In genomic region chr4:77558404-77559202, GRCm38 (mm10) we compare ENCODE assay signal across 8 mouse cellular contexts.
DNase-seq lines count a peak whose midpoint lies in the region; ATAC-seq and TF ChIP-seq lines count a peak whose summit lies in the region.

No protein-coding gene starts in this region.

- TF ChIP-seq CTCF in cerebellum, adult 2 months (IDR thresholded peaks at IDR 0.05; ENCODE audit: borderline replicate concordance, insufficient read depth, low read depth, low read length), result peak; percentile 81

- no peak for ATAC-seq in heart, embryonic 12.5 days (ENCODE audit: insufficient number of reproducible peaks, low FRiP score)
- peak; percentile 77 for ATAC-seq in midbrain, embryonic 16.5 days
- no peak for ATAC-seq in monocyte, adult 5-6 weeks (replicated peaks; ENCODE audit: insufficient number of reproducible peaks, low FRiP score, low TSS enrichment, poor library complexity, severe bottlenecking)

- H3K4me2 ChIP-seq in heart, embryonic 12.5 days, result no peak overlapping the region
- no peak overlapping the region for H3K4me2 ChIP-seq in midbrain, embryonic 16.5 days (ENCODE audit: low read length)

- DNase-seq in heart, postnatal 36 days, result peak; percentile 1 to 11
- peak; percentile 56 for DNase-seq in ES-CJ7 (ENCODE audit: low read depth, low spot score)
- DNase-seq in cerebellum, adult 2 months, result peak; percentile 29 to 54
- DNase-seq in forelimb bud, embryonic 11.5 days (ENCODE audit: low read depth, low spot score), result peak; percentile 79
- peak; percentile 51 to 72 for DNase-seq in layer of hippocampus, postnatal 14 days (ENCODE audit: low spot score in 2 of 2)

- WGBS in heart, embryonic 12.5 days, result 19% methylated on average over 14 of the region's 14 CpGs
- WGBS in cerebellum, adult 2 months, result 19% methylated on average over 14 of the region's 14 CpGs
- WGBS in midbrain, embryonic 16.5 days, result 16% methylated on average over 14 of the region's 14 CpGs

- H3K36me3 ChIP-seq in heart, embryonic 12.5 days, result no peaks in the 10 kb centered on the region
- no peaks in the 10 kb centered on the region for H3K36me3 ChIP-seq in midbrain, embryonic 16.5 days (ENCODE audit: control insufficient read depth, insufficient read depth, low read length)

- TF ChIP-seq POLR2A in cerebellum, adult 2 months (IDR thresholded peaks at IDR 0.05; ENCODE audit: borderline replicate concordance, insufficient read depth, low read length), result no peak

- H3K27me3 ChIP-seq in heart, embryonic 12.5 days (replicated peaks), result no peaks in the 10 kb centered on the region
- H3K27me3 ChIP-seq in cerebellum, adult 2 months (ENCODE audit: control insufficient read depth, insufficient read depth, low read length), result no peaks in the 10 kb centered on the region
- H3K27me3 ChIP-seq in midbrain, embryonic 16.5 days (ENCODE audit: control insufficient read depth, insufficient read depth, low read depth, low read length), result no peaks in the 10 kb centered on the region

- no peaks in the 10 kb centered on the region for H3K9me3 ChIP-seq in heart, embryonic 12.5 days (replicated peaks)
- no peaks in the 10 kb centered on the region for H3K9me3 ChIP-seq in midbrain, embryonic 16.5 days (replicated peaks; ENCODE audit: control insufficient read depth, low read length, poor library complexity, severe bottlenecking)

- H3K27ac ChIP-seq in heart, embryonic 12.5 days (ENCODE audit: poor library complexity, severe bottlenecking), result no peak overlapping the region
- H3K27ac ChIP-seq in cerebellum, adult 2 months (ENCODE audit: insufficient read depth, low read length), result no peak overlapping the region
- H3K27ac ChIP-seq in midbrain, embryonic 16.5 days (ENCODE audit: low read length), result no peak overlapping the region

- H3K4me3 ChIP-seq in heart, embryonic 12.5 days, result no peak overlapping the region
- no peak overlapping the region for H3K4me3 ChIP-seq in cerebellum, adult 2 months (replicated peaks; ENCODE audit: insufficient read depth, low read depth, low read length)
- H3K4me3 ChIP-seq in midbrain, embryonic 16.5 days (ENCODE audit: low read depth, low read length), result no peak overlapping the region

- no peak overlapping the region for H3K9ac ChIP-seq in heart, embryonic 12.5 days
- H3K9ac ChIP-seq in midbrain, embryonic 16.5 days (ENCODE audit: low read depth, low read length), result no peak overlapping the region

- intact Hi-C loops in heart, postnatal 36 days (cut with DNase I), result loop anchor here (2.0 kb wide), 1 partner anchor 476 kb away; no protein-coding TSS in a partner anchor

- no peaks in the 10 kb centered on the region for H3K4me1 ChIP-seq in heart, embryonic 12.5 days (replicated peaks)
- no peaks in the 10 kb centered on the region for H3K4me1 ChIP-seq in cerebellum, adult 2 months (ENCODE audit: control insufficient read depth, insufficient read depth, low read length)
- no peaks in the 10 kb centered on the region for H3K4me1 ChIP-seq in midbrain, embryonic 16.5 days (ENCODE audit: control insufficient read depth, insufficient read depth, low read length)

Comparison
In these comparisons a context has a peak if more than half of its experiments do, and no peak if none do; other contexts are left out.
1. DNase-seq: peak in every context shown above with its lines; median percentile 79 in forelimb bud, embryonic 11.5 days; 62 in layer of hippocampus, postnatal 14 days; 56 in ES-CJ7; 42 in cerebellum, adult 2 months; 6 in heart, postnatal 36 days.